In genomic region chr13:19506543-19506942, GRCm38 (mm10) we compare ENCODE assay signal across 28 mouse cellular contexts.
"Had no signal": no experiment of that assay in that cellular context is flagged by ENCODE, and none has a peak within 500 bp of the region (broad histone marks: within the 10 kb centered on the region; RNA-seq: fewer than 3 reads in every experiment).

No protein-coding gene starts in this region.

- H3K4me2 ChIP-seq: embryonic facial prominence, embryonic 12.5 days; embryonic facial prominence, embryonic 13.5 days; embryonic facial prominence, embryonic 15.5 days; forebrain, embryonic 12.5 days; forebrain, embryonic 13.5 days; forebrain, embryonic 15.5 days had no signal

- H3K4me3 ChIP-seq: embryonic facial prominence, embryonic 10.5 days; embryonic facial prominence, embryonic 12.5 days; embryonic facial prominence, embryonic 13.5 days; embryonic facial prominence, embryonic 15.5 days; erythroblast, embryonic 14.5 days; forebrain, embryonic 10.5 days; forebrain, embryonic 12.5 days; forebrain, embryonic 13.5 days; forebrain, embryonic 15.5 days; gastrocnemius, adult 2 months had no signal

- H3K4me1 ChIP-seq: embryonic facial prominence, embryonic 10.5 days; embryonic facial prominence, embryonic 12.5 days; embryonic facial prominence, embryonic 13.5 days; embryonic facial prominence, embryonic 15.5 days; forebrain, embryonic 10.5 days; forebrain, embryonic 12.5 days; forebrain, embryonic 13.5 days; forebrain, embryonic 15.5 days had no signal

- ATAC-seq: forebrain, embryonic 13.5 days; forebrain, embryonic 14.5 days; forebrain, embryonic 15.5 days; forebrain, embryonic 16.5 days; forebrain, postnatal 0 days had no signal

- DNase-seq: cerebellum, adult 2 months; cerebellum, adult 8-10 months; cerebellum, adult 9-10 months; cerebellum, adult 9-11 months; cerebellum, postnatal 10 days; cerebellum, postnatal 14 days; cerebellum, postnatal 25 days; cerebellum, postnatal 36 days; embryo, embryonic 11 days; forebrain, postnatal 0 days; gastrocnemius, adult 2 months; gastrocnemius, postnatal 10 days; gastrocnemius, postnatal 14 days; gastrocnemius, postnatal 25 days; gastrocnemius, postnatal 36 days; heart, adult 11 months; heart, adult 18-20 months had no signal

- H3K9ac ChIP-seq: embryonic facial prominence, embryonic 12.5 days; embryonic facial prominence, embryonic 13.5 days; embryonic facial prominence, embryonic 15.5 days; forebrain, embryonic 12.5 days; forebrain, embryonic 13.5 days; forebrain, embryonic 15.5 days; forebrain, postnatal 0 days had no signal

- H3K36me3 ChIP-seq: embryonic facial prominence, embryonic 10.5 days; embryonic facial prominence, embryonic 12.5 days; embryonic facial prominence, embryonic 13.5 days; embryonic facial prominence, embryonic 15.5 days; forebrain, embryonic 10.5 days; forebrain, embryonic 12.5 days; forebrain, embryonic 15.5 days had no signal

- H3K27ac ChIP-seq: embryonic facial prominence, embryonic 10.5 days; embryonic facial prominence, embryonic 12.5 days; embryonic facial prominence, embryonic 13.5 days; embryonic facial prominence, embryonic 15.5 days; forebrain, embryonic 10.5 days; forebrain, embryonic 12.5 days; forebrain, embryonic 13.5 days; forebrain, embryonic 15.5 days; gastrocnemius, adult 2 months had no signal

- H3K27me3 ChIP-seq: embryonic facial prominence, embryonic 12.5 days; embryonic facial prominence, embryonic 13.5 days; embryonic facial prominence, embryonic 15.5 days; forebrain, embryonic 12.5 days; forebrain, embryonic 13.5 days; forebrain, embryonic 15.5 days had no signal

- H3K9me3 ChIP-seq: embryonic facial prominence, embryonic 10.5 days; embryonic facial prominence, embryonic 12.5 days; embryonic facial prominence, embryonic 13.5 days; embryonic facial prominence, embryonic 15.5 days; forebrain, embryonic 10.5 days; forebrain, embryonic 12.5 days; forebrain, embryonic 13.5 days; forebrain, embryonic 15.5 days had no signal
